Mouse (Mus musculus) induced T-regulatory cell, adult 2 months (primary cell): ENCODE data around the gene Cep112.
A peak's percentile ranks its signal among the peaks of the same experiment; 100 is the strongest.

Experiments used
- DNase-seq: peaks from one replicate; pipeline ENCODE4 v3.0.0-alpha.2; 2012; ENCODE audit warnings: low read depth

Gene Cep112

GRCm38 (mm10) chr11:108447148-108447547 lies 22.2 kb downstream of the Cep112 start:
- peak; percentile 47 for DNase-seq

DNA sequence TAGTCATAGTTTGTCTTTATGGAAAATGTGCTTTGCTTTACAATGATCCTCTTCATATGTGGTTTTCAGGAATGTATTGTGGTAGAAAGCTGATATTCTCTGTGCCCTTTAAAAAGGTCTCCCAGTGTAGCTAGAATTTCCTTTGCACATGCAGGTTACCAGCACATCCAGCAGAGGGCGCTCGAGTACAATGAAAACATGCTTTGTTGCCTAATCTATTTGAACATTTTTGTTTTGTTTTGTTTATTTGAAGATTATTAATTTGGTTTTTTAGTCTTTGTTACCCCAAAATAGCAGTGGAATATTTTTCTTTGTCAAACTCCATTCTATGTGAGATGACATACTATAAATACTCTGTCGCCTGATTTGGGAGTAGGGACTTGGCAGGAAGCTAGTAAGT lies 24.8 kb downstream of the Cep112 start:
- peak; percentile 82 for DNase-seq

- no peak for DNase-seq
Observed at GRCm38 (mm10) chr11:108459599-108459998, 34.6 kb downstream of the Cep112 start.

DNA sequence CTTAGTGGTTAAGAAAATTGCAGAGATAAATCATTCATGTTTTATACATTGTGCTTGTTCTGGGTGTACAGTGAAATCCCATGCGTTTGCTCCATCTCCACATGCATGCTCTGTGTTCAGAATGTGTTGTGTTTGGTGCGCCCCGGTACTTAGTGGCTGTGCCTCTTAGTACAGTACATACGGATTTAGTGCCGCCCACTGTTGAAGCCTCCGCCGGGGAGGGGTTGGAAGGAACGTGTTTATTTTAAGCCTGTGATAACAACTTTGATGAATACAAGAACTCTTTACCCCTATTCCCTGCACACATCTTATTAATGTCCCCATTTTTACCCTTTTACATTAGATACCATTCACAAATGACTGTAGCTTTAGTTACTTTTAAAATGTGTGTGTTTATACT lies 39.1 kb downstream of the Cep112 start:
- no peak for DNase-seq

GRCm38 (mm10) chr11:108464715-108465301 lies 39.8 kb downstream of the Cep112 start:
- DNase-seq, result no peak

DNA sequence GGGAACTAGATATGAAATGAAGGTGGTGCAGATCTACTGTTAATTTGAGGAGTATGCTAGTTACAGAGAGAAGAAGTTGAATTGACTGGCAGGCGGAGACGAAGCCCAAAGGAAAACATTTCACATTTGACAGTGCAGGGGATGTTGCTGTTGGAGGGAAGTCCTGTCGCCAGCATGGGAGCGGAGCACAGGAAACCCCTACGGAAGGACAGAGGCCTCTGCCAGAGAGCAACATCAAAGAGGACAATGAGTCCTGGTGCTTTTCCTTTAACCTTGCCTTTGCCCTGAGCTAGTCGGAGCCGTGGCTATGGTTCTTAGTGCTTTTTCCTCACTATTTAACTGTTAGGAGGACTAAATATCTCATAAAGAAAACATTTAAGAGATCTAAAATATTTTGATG lies 50.7 kb downstream of the Cep112 start:
- no peak for DNase-seq

- no peak for DNase-seq
Observed at GRCm38 (mm10) chr11:108476226-108476625, 51.2 kb downstream of the Cep112 start.

DNA sequence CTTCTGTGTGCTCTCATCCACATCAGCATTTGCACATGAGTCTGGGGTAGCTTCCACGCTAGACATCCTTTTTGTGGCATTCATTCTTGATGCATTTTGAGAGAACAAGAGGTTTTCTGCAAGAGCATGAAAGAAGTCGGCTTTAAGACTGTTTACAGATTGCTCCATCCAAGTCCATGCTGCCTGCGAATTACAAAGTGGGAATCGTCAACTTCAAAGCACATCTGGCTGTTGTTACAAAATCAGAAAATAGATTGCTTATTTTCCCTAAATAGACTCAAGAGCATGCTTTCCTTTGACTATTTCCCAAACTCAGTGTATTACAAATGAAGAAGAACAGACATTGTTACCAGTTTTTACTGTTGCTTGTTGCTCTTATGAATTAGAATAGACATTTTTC lies 59.0 kb downstream of the Cep112 start:
- DNase-seq, result no peak

- DNase-seq, result peak; percentile 47
Observed at GRCm38 (mm10) chr11:108488256-108488655, 63.3 kb downstream of the Cep112 start.

- no peak for DNase-seq
Observed at GRCm38 (mm10) chr11:108489863-108490262, 64.9 kb downstream of the Cep112 start.

GRCm38 (mm10) chr11:108508190-108508589 lies 83.2 kb downstream of the Cep112 start:
- peak; percentile 21 for DNase-seq

- no peak for DNase-seq
Observed at GRCm38 (mm10) chr11:108527725-108528363, 102.9 kb downstream of the Cep112 start.

DNA sequence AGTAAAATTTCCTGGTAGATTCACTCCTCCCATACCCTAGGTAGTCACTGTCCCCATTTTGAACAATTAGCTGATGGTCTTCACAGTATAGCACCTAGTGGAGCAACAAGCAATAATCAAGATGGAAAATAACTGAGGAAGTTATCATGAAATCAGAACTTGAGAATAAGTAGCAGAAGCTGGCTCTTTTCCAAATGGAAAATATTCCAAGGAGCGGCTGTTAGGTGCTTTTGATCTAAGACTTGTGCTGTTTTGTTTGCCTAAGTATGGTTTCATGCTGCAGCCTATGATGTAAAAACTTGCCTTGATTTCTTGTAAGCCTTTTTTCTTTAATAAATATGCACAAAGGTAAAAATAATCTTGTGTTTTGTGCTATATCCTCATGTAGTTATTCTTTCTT lies 107.9 kb downstream of the Cep112 start:
- no peak for DNase-seq

GRCm38 (mm10) chr11:108534014-108534413 lies 109.0 kb downstream of the Cep112 start:
- no peak for DNase-seq

GRCm38 (mm10) chr11:108552997-108553622 lies 128.1 kb downstream of the Cep112 start:
- DNase-seq, result no peak

GRCm38 (mm10) chr11:108553881-108554280 lies 128.9 kb downstream of the Cep112 start:
- no peak for DNase-seq

DNA sequence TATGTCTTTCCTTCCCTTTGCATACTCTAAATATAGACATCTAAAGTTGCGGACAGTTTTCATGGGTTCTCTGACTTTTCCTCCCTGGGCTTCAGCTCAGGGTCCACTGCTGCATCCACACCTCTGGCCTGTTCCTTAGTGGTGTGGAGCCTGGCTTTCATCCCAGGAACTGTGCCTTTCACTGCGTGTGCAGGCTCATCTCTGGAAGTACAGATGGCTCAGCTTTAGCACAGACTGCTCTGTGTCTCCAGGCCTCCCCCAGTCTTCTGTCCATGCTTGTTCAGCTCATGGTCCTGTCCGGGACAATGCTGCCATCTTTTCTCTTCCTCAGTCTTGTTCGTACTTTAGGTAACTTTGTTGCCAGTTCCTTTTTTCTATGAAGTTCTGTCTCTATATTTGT lies 133.6 kb downstream of the Cep112 start:
- DNase-seq, result no peak

DNA sequence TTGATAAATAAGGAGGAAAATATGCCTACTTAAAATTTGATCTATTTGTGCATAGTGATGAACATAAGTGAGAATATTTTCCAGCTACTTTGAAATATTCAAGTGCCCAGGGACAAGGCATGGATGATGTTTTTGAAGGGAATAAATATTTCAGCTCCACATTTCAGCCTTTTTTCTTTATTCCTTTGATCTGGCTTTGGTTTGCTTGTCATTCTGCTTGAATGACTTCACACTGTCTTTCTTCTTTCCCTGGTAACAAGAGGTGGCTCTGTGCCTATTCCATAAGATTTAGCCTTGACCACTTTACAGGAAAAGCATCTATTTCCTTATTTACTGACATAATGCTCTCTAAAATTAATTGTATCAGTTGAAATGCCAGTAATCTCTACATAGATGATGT lies 134.5 kb downstream of the Cep112 start:
- DNase-seq, result no peak

- DNase-seq, result no peak
Observed at GRCm38 (mm10) chr11:108562076-108562475, 137.1 kb downstream of the Cep112 start.

GRCm38 (mm10) chr11:108586551-108587184 lies 161.7 kb downstream of the Cep112 start:
- DNase-seq, result no peak

- no peak for DNase-seq
Observed at GRCm38 (mm10) chr11:108593207-108593958, 168.4 kb downstream of the Cep112 start.

DNA sequence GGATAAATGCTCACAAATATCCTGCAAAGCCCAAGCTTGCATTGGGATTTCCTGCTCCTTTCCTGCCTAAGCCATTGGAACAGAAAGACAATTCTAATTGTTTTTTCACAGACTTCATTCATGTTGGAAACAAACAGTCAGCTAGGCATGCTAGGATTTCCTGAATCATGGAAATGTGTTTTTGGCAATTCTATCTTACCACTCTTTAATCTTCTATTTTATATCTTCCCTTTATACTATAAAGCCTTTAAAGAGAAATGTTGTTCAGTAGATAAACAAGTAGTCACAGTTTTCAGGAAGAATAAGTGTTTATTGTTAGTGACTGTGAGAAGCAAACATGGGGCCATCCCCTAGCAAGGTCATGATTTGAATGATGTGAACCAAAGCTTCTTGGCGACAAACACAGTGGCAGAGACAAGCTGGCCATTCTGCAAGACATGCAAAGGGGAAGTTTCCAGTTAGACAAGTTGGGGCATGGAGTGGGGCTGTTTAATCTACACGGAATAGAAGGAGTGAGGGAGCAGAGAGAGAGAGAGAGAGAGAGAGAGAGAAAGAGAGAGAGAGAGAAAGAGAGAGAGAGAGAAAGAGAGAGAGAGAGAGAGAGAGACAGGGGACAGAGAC lies 169.1 kb downstream of the Cep112 start:
- DNase-seq, result no peak
